Mouse (Mus musculus) neural tube, embryonic 10.5 days (tissue): ENCODE data around the gene Pebp1.
"Not testable (repeated sequence)": the region's sequence is repeated elsewhere in the genome, so short reads cannot be mapped to it uniquely, and the experiment has no call there.

Source experiments
- DNase-seq: peaks from one replicate; pipeline ENCODE4 v3.0.0-alpha.2; 2017; ENCODE audit warnings: low spot score; ENCODE audit errors: extremely low spot score

Pebp1 gene

GRCm38 (mm10) chr5:117286831-117287822 is at the start of gene Pebp1:
Gene Pebp1, minus strand, starts transcription at chr5:117287625.
- peak; percentile 92 for DNase-seq

GRCm38 (mm10) chr5:117330457-117330856 is 43.0 kb upstream of the Pebp1 start:
- DNase-seq: no peak

DNA sequence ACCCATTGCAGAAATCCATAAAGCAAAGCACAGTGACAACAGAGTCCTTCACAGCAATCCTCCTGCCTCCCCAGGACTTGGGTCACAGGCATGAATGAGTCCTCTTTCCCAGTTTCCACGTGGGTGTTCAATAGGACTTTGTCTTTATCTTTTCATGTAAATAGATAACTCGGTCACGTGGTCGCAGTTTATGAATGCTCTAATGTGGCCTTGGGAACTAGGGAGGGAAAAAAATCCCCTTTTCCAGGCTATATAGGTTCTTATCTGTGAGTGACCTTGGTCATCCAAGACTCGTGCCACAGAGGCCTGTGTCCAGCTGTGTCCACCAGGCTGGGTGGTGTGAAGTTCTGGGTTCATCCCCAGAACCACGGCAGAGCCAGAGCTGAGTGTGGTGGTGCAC is 39.0 kb upstream of the Pebp1 start:
- no peak for DNase-seq

DNA sequence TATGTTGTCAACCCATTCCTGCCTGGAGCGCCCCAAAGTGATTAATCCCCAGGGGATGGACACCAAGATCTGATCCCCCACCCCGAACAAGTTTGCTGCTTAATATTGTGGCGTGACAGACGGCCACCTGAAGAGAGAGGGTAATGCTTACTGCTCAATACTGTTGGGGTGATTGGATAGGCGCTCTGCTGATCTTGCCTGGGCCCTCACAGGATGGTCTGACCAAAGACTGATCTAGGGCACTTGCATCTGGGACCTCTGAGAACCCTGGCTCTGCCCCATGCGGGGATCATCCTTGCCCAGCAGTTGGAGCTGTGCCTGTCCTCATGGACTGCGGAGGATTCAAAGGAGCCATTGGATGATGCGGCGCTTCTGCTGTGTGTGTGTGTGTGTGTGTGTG is 36.3 kb upstream of the Pebp1 start:
- DNase-seq: no peak

DNA sequence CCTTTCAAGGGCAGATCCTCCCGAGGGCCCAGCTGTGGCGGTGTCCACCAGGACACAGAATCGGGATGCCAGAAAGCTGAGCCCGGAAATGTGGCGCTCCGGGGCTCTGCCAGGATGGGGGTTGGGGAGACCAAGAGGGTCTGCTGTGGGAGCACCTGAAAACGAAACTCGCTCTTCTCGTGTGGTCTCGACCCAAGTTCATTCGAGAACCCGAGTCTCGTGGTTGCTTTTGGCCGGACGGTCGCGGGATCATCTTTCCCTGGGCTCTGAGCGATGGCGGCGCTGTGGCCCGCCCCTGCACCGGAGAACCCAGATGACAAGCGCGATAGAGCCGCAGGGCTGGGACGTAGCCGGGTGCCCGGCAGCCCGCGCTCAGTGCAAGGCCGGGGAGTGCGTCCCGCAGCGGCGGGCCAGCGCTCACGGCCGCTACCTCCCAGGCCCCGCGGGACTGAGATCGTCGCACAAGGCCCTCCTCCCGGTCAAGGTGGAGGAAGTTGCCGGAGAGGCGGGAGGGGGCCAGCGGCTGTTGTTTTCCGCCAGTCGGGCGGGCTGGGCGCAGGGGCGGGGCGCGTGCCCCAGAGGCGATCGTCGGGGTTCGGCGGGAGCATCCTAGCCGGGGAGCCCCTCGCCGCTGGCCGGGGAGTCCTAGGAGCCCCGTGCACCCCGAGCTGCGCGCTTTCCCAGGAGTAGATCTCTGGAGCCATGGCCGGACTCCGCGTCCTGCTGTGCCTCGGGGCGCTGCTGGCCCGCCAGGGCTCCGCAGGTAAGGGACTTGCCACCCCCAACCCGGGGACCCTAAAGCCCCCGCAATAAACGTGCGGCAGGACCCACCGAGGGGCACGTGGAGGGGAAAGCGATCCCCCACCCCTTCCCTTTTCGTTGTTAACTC is 31.6 kb upstream of the Pebp1 start, which contains the start of gene Vsig10:
Vsig10 (plus strand) TSS at position 343 of the 889 bp plus-strand sequence.
- peak; percentile 77 for DNase-seq

- DNase-seq: no peak
These were observed 27.4 kb upstream of the Pebp1 start for GRCm38 (mm10) chr5:117314587-117315428.

DNA sequence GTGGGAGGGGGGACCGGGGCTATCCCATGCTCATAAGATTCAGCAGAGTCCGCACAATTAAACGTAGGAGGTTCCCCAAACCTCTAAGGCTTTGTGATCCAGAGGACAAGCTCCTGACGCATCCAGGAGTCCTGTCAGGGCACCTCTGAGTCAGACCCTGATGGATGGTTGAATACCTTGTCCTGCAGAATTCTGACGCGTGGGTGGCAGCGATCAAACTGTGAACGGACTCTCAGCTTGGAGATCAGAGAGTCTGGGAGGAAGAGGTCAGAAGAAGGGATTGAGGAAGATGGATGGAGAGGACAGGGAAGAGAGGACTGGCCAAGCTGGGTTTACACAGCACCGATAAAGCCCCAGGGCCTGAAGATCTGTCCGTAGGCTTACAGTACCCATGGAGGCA is 26.5 kb upstream of the Pebp1 start:
- no peak for DNase-seq

- no peak for DNase-seq
These were observed 26.0 kb upstream of the Pebp1 start for GRCm38 (mm10) chr5:117313420-117313819.

DNA sequence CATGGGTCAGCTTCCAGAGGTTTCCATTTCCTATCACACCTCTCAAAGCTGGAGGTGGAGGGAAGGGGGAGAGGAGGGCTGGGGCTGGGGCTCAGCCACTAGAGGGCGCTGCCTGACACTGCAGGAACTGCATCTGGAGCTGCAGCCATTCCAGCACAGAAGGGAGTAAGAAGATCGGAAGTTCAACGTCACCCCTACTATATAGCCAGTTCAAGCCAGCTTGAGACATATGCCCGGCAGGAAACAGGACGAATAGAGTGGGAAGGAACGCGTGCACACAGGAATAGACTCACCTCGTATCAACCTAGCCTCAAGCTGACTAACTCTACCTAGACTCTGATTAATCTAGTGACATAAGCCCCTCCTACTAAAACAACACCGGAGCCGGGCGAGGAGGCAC is 20.3 kb upstream of the Pebp1 start:
- DNase-seq: peak; percentile 51

- no peak for DNase-seq
These were observed 19.4 kb upstream of the Pebp1 start for GRCm38 (mm10) chr5:117306826-117307225.

DNA sequence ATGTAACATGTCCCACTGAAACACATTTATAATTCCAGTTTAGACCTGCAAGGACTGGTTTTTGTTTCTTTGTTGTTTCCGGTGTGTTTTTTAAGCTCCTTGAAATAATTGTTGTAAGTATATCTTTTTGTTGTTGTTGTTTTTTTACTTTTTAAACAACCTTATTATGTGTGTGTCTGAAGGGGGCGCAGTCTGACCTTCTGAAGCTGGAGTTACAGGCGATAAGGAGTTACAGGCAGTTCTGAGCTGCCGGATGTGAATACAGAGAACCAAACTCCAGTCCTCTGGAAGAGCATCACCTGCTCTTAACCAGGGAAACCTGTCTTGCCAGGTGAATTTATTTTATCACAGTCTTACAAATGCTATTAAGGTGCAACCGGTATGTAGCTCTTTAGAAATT is 18.3 kb upstream of the Pebp1 start:
- no peak for DNase-seq

GRCm38 (mm10) chr5:117304947-117305346 is 17.5 kb upstream of the Pebp1 start:
- peak; percentile 59 for DNase-seq

- DNase-seq: no peak
These were observed 16.5 kb upstream of the Pebp1 start for GRCm38 (mm10) chr5:117303691-117304579.

DNA sequence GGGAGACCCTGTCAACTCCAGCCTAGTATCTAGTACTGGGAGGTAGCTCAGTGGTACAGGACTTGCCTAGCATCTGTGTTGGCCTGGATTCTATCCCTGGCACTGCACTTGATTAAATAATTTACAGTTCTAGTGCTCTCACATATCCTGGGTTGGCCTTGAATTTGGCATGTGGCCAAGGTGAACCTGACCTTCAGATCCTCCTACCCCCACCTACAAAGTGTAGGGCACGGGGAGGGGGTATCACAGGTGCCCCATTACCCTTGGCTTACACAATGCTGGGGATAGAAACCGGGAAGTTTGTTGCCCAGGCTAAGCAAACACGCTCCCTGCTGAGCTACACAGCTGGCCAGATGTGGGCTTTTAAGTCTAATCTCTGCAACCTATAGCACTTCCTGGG is 15.5 kb upstream of the Pebp1 start:
- DNase-seq: no peak

DNA sequence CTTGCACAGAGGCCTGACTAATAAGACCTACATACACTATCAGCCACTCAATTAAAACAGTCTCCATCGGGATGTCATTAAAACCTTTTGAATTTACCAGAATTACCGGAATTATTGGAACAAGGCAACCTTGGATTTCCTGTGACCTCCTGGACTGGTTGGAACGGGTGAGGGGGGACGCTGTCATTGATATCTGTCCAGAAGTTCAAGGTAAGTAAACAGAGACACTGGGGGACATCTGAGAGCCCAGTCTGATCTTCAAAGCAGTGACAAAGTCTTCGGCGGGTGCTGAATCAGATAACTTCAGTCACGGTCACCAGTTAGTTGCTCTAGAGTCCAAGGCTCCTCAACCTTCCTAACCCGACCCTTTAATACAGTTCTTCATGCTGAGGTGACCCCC is 7.6 kb upstream of the Pebp1 start:
- DNase-seq: no peak

GRCm38 (mm10) chr5:117293776-117294175 is 6.4 kb upstream of the Pebp1 start:
- DNase-seq: not testable (repeated sequence)

DNA sequence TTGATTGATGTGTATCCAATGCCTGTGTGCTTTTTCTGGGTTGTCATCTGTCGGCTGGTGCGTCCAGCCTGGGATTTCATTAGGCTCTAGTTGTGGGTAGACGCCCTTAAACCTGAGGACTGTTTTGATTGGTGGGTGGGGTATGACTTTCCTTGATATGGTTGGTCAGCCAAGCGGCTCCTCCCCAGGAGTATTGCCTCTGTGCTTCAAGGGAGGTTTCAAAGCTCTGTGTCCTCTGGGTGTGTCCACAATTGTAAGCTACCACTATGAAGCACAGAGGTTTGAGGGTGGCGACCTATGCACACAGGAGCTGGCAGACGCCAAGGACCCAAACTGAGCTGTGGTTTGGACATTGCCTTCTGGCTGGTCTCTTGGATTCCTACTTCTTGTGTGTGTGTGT is 5.1 kb upstream of the Pebp1 start:
- no peak for DNase-seq

DNA sequence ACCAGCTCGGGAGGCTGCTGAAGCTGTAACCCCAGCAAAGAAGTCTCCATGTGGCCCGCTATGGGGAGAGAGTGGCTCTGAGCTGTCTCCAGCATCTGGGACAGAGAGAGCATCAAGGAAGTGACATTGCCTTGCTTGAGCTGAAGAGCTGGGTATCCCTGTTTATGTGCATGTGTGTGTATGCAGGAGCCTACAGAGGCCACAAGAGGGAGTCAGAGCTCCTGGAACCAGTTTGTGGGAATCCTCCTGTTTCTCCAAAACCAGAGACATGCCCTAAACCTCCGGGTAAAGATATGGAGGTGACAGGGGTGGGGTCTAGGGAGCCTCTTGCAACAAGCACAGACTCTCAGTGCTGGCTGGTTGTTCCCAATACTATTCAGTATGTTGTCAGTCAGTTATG is 3.9 kb upstream of the Pebp1 start:
- no peak for DNase-seq

DNA sequence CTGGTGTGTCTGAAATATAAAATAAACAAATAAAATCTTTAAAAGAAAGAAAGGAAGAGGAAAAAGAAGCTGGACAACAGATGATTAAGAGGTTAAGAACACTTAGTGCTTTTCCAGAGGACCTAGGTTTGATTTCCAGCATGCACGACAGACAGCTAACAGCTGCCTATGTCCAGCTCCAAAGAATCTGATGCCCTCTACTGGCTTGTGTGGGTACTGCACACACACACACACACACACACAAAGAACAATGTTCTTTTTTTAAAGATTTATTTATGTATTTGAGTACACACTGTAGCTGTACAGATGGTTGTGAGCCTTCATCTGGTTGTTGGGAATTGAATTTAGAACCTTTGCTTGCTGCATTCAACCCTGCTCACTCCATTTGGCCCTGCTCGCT is 2.7 kb upstream of the Pebp1 start:
- DNase-seq: no peak

DNA sequence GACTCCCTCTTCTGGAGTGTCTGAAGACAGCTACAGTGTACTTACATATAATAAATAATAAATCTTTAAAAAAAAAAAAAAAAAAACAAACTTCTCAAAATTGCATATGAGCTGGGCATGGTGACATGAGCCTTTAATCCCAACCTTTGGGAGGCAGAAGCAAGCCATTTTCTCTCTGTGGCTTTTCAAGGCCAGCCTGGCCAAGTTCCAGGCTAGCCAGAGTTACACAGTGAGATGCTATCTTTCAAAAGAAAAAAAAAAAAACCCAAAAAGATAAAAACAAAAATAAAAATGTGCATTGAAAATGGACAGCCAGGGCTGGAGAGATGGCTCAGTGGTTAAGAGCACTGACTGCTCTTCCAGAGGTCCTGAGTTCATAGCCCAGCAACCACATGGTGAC is 2.2 kb upstream of the Pebp1 start:
- DNase-seq: no peak
